Mouse (Mus musculus) ES-E14 (cell line): ENCODE measurements at regions not wholly inside any gene's neighbourhood (a gene's known extent, or its start where the extent isn't known, plus 50 kb on each side); places are given as distances from the start of the nearest gene placed in this dataset.

Source experiments
- HCFC1 ChIP-seq: IDR thresholded peaks from 2 replicates; pipeline ENCODE4 v1.6.1; 2012; ENCODE audit warnings: low read length, inconsistent platforms, borderline replicate concordance; ENCODE audit not compliant: insufficient read depth
- MAFK ChIP-seq: IDR thresholded peaks from 2 replicates; pipeline ENCODE4 v1.6.1; 2014; ENCODE audit warnings: mild to moderate bottlenecking, low read depth, low read length, inconsistent platforms; ENCODE audit not compliant: insufficient read depth
- ZC3H11A ChIP-seq: IDR thresholded peaks from 2 replicates; pipeline ENCODE4 v1.6.1; 2012; ENCODE audit warnings: low read depth, mild to moderate bottlenecking, inconsistent platforms, low read length, borderline replicate concordance
- ZNF384 ChIP-seq: IDR thresholded peaks from 2 replicates; pipeline ENCODE4 v1.6.1; 2012; ENCODE audit warnings: low read depth, low read length, inconsistent platforms

DNA sequence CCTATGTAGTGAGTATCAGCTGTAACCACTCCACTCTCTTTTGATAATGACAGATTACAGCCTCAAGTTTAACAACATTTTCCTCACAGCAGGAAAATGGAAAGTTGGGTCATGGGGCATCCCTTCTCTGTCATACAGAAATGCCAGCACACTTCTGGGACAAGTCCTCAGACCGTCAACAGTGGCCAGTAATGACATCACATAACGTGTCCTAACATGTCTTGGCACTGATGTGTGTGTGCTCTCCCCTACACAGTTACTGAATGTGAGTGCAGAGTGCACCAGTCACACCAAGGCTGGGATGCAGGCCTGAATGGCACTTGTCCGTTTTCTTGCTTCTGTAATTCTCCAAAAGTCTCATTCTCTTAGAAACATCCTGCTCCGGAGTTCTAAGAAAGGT, 132.0 kb upstream of the Lrig3 start:
- TF ChIP-seq MAFK (no peak), ZC3H11A (no peak), HCFC1 (no peak), ZNF384 (no peak)
